Mouse (Mus musculus) urinary bladder, postnatal 36 days (tissue): Measurements from ENCODE around the gene Pcdh17.

ENCODE experiments used
- DNase-seq, 2 experiments: peaks; one replicate each; pipeline ENCODE4 v3.0.0; 2022; ENCODE audit warnings: low spot score in 2 of 2, mixed read lengths in 1 of 2

Pcdh17 gene

DNA sequence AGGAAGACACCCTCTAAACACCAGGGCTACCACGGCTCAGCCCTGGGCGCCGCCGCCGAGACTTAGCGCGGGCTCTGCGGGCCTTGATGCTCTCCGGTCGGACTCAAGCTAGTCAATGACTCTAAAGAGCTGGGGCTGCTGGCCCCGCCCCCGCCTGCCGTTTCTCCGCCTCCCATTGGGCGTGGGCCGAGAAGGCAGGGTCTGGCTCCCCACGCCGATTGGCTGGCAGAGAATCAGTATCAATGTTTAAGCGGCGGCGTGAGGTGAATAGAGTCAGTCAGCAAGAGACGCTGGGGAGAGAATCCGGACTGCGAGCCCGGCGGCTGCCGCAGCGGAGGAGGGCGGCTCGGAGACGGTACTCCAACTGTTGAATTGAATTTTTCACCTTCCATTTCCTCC lies at the start of gene Pcdh17:
TSS of gene Pcdh17 (plus strand) at position 276 of the 399 bp plus-strand sequence.
- peak; percentile 88 to 93 for DNase-seq

GRCm38 (mm10) chr14:84397137-84397536 lies 46.2 kb upstream of the Pcdh17 start:
- DNase-seq, result no peak

DNA sequence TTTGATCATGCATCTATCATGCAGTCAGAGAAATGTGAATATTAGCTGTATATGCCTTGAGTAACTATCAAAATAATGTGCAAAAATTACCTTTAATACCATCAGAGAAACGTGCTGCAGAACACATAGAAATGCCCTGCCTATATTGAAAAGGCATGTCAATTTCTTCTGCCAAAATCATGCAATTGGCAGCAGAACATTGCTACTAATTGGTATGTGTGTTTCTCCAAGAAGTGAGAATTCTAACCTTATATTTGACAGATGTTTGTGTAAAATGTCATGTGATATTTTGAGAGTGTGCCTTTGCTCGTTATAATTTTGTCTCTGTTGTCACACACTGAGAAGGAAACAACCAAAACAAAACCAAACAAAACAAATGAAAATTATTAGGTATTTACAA lies 18.6 kb upstream of the Pcdh17 start:
- DNase-seq, result no peak

- no peak for DNase-seq
Observed at GRCm38 (mm10) chr14:84426616-84427015, 16.7 kb upstream of the Pcdh17 start.

- DNase-seq, result no peak
Observed at GRCm38 (mm10) chr14:84438066-84438770, 5.1 kb upstream of the Pcdh17 start.

GRCm38 (mm10) chr14:84440903-84441302 lies 2.5 kb upstream of the Pcdh17 start:
- DNase-seq, result no peak

DNA sequence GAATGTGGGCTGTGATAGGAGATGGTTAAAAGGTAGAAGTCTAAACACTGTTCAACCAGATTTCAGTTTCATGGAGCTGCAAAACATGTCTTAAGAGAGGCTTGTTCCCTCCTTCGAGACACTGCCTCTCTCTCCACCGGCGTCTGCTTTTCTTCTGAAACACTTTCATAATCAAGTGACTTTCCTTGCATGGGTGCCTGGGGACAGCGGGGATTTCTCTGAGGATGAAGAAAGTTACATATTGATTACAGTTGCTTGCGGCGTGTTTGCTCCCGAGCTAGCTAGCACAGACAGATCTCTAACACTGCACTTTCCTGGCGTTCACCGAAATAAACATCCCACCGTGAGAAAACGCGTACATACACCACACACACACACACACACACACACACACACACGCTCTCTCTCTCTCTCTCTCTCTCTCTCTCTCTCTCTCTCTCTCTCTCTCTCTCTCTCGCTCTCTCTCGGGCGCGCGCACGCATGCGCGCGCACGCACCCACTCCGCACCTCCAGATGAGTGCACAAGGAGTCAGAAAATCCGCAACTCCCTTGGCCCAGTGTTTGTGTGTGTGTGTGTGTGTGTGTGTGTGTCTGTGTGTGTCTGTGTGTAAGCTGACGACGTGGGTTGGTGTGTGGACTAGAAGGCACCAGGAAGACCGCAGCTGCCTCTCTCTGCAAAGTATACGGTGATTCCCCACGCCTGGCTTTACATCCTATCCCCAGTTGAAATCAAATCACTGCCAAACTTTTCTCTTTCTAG lies 655 bp upstream of the Pcdh17 start:
- no peak for DNase-seq

- no peak for DNase-seq
Observed at GRCm38 (mm10) chr14:84443761-84444160, 398 bp downstream of the Pcdh17 start.

DNA sequence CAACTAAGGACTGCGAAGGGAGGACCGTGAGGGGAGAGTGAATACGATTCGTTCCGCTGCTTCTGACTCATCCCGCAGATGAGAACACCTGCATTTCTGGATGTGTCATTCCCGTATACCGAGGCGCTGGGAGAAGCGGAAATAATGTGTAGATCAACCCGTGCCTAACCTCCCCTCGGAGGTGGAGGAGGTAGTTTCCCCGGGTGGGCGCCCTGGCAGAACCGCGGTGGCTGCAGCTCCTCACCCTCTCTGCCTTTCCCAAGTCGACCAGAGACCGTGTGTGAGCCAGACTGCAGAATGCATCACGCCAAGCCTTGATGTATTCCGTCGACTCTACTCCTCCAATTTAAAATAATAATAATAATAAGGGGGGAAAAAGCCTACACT lies 906 bp downstream of the Pcdh17 start:
- peak in 1 of 2 experiments; percentile 5 for DNase-seq

- no peak for DNase-seq
Observed at GRCm38 (mm10) chr14:84444663-84445502, 1.5 kb downstream of the Pcdh17 start.

DNA sequence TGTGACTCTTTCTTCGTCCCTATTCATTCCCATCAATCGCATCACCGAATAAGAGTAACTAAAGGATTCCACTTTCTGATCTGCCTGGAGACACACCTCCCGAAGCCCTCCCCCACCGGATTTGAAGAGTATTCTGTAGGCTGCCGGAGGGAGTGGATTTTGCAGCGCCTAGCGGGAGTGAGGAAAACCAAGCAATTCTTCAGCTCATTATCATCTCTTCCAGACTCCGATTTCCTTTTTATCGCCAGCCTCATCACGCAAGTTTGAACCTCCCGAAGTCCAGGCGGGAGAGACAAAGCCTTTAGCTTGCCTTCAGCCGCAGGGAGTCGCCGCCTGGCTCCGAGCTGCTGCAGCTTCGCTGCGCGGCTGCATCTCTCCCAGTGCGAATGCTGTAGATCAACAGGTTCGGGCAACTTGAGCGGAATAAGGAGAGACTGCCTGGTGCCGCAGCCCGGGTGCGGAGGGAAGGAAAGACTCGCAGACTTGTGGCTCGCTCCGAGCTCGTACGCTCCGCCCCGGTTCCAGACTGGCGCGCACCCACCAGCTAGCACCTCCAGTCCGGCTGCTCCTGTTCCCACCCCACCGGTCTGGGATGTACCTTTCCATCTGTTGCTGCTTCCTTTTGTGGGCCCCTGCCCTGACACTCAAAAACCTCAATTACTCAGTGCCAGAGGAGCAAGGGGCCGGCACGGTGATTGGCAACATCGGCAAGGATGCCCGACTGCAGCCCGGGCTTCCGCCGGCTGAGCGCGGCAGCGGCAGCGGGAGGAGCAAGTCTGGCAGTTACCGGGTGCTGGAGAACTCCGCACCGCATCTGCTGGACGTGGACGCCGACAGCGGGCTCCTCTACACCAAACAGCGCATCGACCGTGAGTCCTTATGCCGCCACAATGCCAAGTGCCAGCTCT lies 2.4 kb downstream of the Pcdh17 start:
- peak in 1 of 2 experiments; percentile 6 for DNase-seq

GRCm38 (mm10) chr14:84446411-84446915 lies 3.1 kb downstream of the Pcdh17 start:
- peak in 1 of 2 experiments; percentile 3 for DNase-seq

- peak in 1 of 2 experiments; percentile 30 for DNase-seq
Observed at GRCm38 (mm10) chr14:84446941-84447641, 3.7 kb downstream of the Pcdh17 start.

GRCm38 (mm10) chr14:84447661-84448380 lies 4.5 kb downstream of the Pcdh17 start:
- DNase-seq, result no peak

DNA sequence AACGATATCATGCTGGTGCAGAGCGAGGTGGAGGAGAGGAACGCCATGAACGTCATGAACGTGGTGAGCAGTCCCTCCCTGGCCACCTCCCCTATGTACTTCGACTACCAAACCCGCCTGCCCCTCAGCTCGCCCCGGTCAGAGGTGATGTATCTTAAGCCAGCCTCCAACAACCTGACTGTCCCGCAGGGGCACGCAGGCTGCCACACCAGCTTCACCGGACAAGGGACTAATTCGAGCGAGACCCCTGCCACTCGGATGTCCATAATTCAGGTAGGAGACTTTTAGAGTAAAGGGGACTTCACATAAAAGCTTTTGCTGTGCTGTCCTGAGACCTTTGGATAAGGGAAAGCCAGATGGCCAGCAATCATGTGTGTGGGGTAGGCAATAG lies 5.0 kb downstream of the Pcdh17 start:
- DNase-seq, result no peak

DNA sequence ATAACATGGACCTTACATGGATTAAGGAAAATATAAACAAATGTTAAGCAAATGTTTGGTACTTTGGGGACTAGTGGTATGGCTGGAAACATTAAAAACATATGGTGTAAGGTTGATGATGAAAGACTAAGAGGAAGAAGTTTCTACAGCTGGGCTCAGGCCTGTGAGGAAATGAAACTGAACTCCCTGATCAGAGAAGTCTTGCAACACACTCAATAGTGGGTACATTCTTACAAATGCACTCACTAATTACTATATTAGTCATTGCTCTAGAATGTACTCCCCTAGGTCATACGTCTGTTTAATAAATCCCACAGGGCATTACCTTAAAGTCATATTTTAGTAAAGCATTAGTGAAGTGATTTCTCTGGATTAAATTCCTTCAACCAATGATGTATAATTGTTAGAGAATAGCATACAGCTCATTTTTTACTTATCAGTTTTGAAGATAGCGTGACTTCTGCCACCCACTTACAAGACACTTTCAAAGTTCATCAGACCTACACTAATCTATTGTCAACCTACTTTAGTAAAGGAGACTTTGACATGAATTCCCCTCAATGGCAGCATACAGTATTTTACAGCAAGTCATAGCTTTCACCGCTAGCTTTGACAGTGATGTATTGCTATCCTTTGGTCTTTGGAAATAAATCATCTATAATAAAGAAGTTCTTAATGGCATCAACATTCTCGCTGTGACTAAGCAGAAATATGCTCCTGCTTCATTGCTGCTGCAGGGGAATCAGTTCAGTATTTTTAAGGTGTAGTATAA lies 10.9 kb downstream of the Pcdh17 start:
- DNase-seq, result no peak

DNA sequence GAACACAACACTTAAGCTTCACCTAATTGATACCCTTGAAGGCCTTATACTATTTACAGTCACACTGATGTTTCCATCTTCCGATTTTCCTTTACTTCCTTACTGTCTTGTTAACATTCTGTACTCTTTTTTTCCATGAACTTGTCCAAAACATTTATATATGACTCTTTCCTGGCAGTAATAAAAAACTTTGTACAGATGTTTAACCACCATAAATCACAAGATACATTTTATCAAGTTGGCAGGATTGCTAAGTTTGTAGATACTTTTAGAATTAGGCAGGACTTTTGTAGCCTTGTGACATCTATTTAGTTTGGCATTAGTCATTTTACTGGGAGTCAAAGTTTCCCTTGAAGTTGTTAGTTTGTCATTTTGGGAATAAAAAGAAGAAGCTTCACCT lies 32.1 kb downstream of the Pcdh17 start:
- DNase-seq, result no peak

DNA sequence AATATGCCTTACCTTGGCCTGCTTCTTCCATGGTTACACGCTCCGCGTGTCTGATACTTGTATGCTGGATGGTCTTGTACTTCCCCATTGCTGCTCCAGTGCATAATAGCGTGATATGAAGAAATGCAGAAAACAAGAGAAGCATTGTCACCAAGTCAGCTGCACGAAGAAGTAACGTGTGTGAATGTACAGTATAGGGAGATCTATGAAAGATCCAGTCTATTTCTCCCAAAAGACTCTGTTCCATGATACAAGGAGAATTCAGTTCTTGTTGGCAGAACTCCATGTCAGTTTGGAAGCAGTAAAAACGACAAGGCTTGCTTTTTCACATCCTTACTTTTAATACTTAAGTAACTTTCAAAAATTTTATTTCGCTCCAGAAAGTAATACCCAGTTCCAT lies 33.0 kb downstream of the Pcdh17 start:
- DNase-seq, result no peak

DNA sequence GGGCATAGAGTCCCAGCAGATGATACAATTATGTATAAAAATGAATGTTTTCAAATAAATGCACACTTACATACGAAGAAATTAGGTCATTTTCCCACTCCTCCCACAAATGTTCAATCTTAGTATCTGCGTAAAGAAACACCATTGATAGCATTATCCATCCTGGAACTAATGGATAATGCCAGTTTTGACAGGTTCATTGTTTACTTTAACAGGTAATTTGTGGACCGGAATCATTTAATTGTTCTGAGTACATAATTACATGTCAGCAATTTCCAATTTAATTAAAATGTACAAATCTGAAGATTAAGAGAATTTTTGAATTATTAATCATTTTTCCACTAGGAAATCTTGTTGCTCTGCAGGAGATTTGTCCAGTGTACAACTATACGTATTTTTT lies 33.5 kb downstream of the Pcdh17 start:
- no peak for DNase-seq
